Mouse (Mus musculus) cortical plate, adult 2 months (tissue): ENCODE measurements around the gene Iqgap1.

ENCODE experiments used
- CTCF ChIP-seq: fragments of 200-500 bp; IDR thresholded peaks from 2 replicates; pipeline ENCODE4 v1.5.1; 2011; ENCODE audit warnings: mild to moderate bottlenecking, control low read depth, low read length; ENCODE audit not compliant: insufficient read depth; ENCODE audit errors: extremely low read depth
- POLR2A ChIP-seq: fragments of 200-500 bp; IDR thresholded peaks from 2 replicates; pipeline ENCODE4 v1.6.1; 2011; ENCODE audit warnings: mild to moderate bottlenecking, low read length, control low read depth; ENCODE audit not compliant: insufficient read depth; ENCODE audit errors: extremely low read depth

DNA sequence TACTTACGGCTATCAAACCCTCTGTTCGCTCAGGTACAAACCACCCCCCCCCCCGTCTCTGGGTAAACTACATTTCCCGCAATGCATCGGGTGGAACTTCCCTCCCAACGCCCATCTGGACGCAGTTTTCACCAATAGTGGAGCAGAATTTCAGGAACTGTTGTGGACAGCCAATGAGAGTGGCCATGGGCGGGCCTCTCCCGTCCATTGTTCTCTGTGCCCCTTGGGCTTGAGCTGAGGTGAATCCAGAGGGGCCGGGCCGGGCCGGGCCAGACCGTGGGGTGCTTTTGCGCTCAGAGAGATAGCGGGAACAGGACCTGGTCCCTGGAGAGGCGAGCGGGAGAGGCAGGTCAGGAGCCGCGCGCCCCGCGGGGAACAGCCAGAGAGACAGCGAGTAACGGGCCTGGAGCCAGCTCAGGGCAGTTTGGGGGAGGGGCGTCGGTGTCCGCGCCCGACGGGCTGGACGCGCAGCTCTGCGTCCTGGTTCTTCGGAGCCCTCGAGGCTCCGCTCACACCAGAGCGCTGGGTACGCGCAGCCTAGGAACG lies 35.0 kb upstream of the Iqgap1 start, which contains the start of gene Zscan2:
- no peak for TF ChIP-seq CTCF
- peak; percentile 44; the same call in 1 of the 2 replicates for TF ChIP-seq POLR2A
